Mouse (Mus musculus): ENCODE data around the gene Lamc3.
A peak's percentile ranks its signal among the peaks of the same experiment; 100 is the strongest.

The Lamc3 gene

GRCm38 (mm10) chr2:31878610-31879009 lies 8.5 kb upstream of the Lamc3 start:
- DNase-seq, result no peak

GRCm38 (mm10) chr2:31880868-31881267 lies 6.2 kb upstream of the Lamc3 start:
- peak; percentile 39 for DNase-seq

- no peak for DNase-seq
Observed at GRCm38 (mm10) chr2:31883061-31883460, 4.0 kb upstream of the Lamc3 start.

- peak; percentile 22 for DNase-seq
Observed at GRCm38 (mm10) chr2:31884806-31885205, 2.3 kb upstream of the Lamc3 start.

- peak; percentile 64 for DNase-seq
Observed at GRCm38 (mm10) chr2:31888871-31889270, 1.8 kb downstream of the Lamc3 start.

GRCm38 (mm10) chr2:31891219-31891618 lies 4.1 kb downstream of the Lamc3 start:
- DNase-seq, result no peak

- DNase-seq, result no peak
Observed at GRCm38 (mm10) chr2:31893110-31893669, 6.1 kb downstream of the Lamc3 start.

- no peak for DNase-seq
Observed at GRCm38 (mm10) chr2:31894221-31894870, 7.3 kb downstream of the Lamc3 start.

- DNase-seq, result no peak
Observed at GRCm38 (mm10) chr2:31900932-31901331, 13.8 kb downstream of the Lamc3 start.

- no peak for DNase-seq
Observed at GRCm38 (mm10) chr2:31901659-31902362, 14.7 kb downstream of the Lamc3 start.

- no peak for DNase-seq
Observed at GRCm38 (mm10) chr2:31904089-31904488, 17.0 kb downstream of the Lamc3 start.

GRCm38 (mm10) chr2:31904622-31905021 lies 17.5 kb downstream of the Lamc3 start:
- no peak for DNase-seq

GRCm38 (mm10) chr2:31905682-31906081 lies 18.6 kb downstream of the Lamc3 start:
- DNase-seq, result no peak

GRCm38 (mm10) chr2:31906407-31906806 lies 19.3 kb downstream of the Lamc3 start:
- DNase-seq, result no peak

- DNase-seq, result no peak
Observed at GRCm38 (mm10) chr2:31912575-31912974, 25.5 kb downstream of the Lamc3 start.

- DNase-seq, result peak; percentile 9
Observed at GRCm38 (mm10) chr2:31914213-31914612, 27.1 kb downstream of the Lamc3 start.

GRCm38 (mm10) chr2:31915112-31915511 lies 28.0 kb downstream of the Lamc3 start:
- DNase-seq, result peak; percentile 85

- peak; percentile 47 for DNase-seq
Observed at GRCm38 (mm10) chr2:31917636-31918035, 30.5 kb downstream of the Lamc3 start.

- DNase-seq, result no peak
Observed at GRCm38 (mm10) chr2:31923645-31924044, 36.6 kb downstream of the Lamc3 start.

- DNase-seq, result peak; percentile 61
Observed at GRCm38 (mm10) chr2:31924811-31925210, 37.7 kb downstream of the Lamc3 start.

GRCm38 (mm10) chr2:31925936-31926335 lies 38.8 kb downstream of the Lamc3 start:
- DNase-seq, result no peak

GRCm38 (mm10) chr2:31929664-31930063 lies 42.6 kb downstream of the Lamc3 start:
- no peak for DNase-seq

GRCm38 (mm10) chr2:31934551-31934950 lies 47.5 kb downstream of the Lamc3 start:
- no peak for DNase-seq

GRCm38 (mm10) chr2:31935054-31935453 lies 48.0 kb downstream of the Lamc3 start:
- DNase-seq, result peak; percentile 10

Data from lung, postnatal 36 days (tissue).